Mouse (Mus musculus) liver, postnatal 0 days (tissue): ENCODE data around the gene Ube2h.

Experiments
- CTCF ChIP-seq: sonication (generic); IDR thresholded peaks from 2 replicates; pipeline ENCODE4 v1.5.1; 2016; ENCODE audit warnings: antibody characterized with exemption, low read depth
- EP300 ChIP-seq: IDR thresholded peaks from 2 replicates; pipeline ENCODE4 v1.6.1; 2016; ENCODE audit warnings: antibody characterized with exemption, low read depth, mild to moderate bottlenecking

- TF ChIP-seq CTCF: no peak
- no peak for TF ChIP-seq EP300
Observed at GRCm38 (mm10) chr6:30228353-30228752, 76.0 kb downstream of the Ube2h start.
